Mouse (Mus musculus): ENCODE data around the gene Mrpl42.

Gene Mrpl42

DNA sequence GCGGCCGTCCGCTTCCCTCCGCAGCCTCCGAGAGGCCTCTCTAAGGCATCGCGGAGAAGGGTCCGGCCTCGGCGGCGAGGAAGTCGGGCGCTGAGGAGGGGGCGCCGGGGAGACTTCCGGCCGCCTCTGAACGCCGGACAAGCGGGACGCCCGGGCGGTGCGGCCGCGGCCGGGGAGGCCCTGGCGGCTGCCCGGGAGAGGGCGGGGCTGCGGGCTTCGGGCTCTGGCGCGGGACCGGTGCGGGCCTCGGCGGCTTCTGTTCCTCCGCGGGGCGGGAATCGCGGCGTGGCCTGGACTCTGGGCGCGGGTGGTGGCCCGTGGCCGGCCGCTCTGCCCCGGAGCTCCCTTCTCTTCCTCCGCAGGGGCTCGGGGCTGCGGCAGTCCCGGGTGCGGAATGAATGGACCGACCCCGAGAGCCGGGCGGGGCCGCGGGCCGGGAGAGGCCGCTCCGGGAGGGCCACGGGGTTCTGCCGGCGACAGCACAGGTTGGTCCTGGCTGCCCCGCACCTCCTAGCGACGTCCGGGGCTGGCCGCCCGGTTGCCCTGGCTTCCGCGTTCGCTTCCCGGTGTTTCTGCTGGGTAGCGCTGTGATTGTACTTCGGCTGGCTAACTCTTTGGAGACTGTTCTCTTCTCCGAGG is 13.7 kb upstream of the Mrpl42 start:
- peak; percentile 68 for DNase-seq (ENCODE audit: low read depth)

GRCm38 (mm10) chr10:95514656-95515292 is 13.0 kb upstream of the Mrpl42 start, which contains the start of gene Ube2n:
Ube2n (plus strand) TSS chr10:95515145.
- DNase-seq (ENCODE audit: low read depth) = peak; percentile 96

DNA sequence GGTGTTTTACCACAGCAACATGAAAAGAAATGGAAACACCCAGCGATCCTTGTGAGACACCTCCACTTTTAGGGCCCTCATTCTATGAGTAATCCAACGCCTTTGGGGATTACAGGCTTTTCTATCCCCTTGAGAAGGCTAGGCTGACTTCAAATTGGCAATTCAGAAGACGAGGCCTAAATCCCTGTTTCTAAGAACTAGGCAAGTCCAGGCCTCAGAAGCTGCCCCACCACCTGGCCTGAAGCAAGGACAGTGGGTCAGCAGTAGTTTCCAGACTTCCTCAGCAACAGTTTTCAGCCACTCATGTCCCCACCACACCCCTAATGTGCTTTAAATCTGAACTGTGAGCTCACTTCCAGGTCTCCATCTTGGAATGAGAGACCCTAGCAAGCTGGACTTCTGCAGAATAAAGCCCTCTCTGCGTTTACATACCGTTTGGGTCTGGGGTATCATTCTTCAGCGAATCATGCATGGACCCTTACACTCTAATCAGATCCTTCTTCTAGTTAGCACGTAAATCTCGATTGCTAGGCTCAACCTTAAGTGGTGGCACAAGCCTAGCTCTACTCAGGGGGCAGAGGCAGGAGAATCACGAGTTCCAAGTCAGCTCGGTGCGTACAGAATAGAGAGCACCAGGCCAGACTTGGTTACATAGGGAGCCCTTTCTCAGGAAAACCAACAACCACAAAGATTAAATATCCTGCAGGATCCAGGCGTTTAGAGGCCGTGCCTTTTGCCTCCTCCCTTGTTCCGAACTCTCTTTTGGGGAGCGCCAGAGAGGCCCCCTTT is 12.2 kb upstream of the Mrpl42 start:
- no peak for DNase-seq (ENCODE audit: low read depth)

DNA sequence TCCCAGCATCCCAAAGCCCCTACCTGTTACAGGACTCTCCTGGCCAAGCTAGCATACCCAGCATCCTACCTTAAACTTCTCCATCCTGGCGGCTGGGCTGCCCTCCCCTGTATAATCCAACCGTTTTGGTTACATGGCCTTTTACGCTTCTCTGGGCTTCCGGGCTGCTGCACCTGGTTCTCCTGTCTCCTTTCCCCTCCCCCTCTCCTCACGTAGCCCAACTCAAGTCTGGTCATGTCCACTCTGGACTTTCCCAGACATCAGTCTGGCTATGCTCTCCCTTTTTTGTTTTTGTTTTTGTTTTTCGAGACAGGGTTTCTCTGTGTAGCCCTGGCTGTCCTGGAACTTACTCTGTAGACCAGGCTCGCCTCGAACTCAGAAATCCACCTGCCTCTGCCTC is 10.9 kb upstream of the Mrpl42 start:
- no peak for DNase-seq (ENCODE audit: low read depth)

DNA sequence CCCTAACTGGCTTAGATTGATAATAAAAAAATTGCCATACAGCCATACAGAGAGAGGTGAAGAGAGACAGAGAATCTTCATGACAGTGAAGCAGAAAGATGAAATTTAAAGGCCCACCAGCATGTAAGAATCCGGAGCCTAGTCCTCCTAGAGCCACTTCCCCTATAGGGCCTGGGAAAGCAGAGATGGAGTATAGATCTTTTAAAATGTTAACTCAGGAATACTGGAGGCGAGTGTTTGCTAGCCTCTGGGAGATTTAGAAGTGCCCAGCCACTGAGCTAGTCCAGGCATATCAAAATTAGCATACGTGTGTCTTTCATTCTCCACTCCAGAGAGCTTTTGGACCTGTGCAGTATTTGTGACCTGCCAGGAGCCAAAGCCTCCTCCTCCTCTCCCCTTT is 7.5 kb upstream of the Mrpl42 start:
- DNase-seq (ENCODE audit: low read depth) = peak; percentile 5

DNA sequence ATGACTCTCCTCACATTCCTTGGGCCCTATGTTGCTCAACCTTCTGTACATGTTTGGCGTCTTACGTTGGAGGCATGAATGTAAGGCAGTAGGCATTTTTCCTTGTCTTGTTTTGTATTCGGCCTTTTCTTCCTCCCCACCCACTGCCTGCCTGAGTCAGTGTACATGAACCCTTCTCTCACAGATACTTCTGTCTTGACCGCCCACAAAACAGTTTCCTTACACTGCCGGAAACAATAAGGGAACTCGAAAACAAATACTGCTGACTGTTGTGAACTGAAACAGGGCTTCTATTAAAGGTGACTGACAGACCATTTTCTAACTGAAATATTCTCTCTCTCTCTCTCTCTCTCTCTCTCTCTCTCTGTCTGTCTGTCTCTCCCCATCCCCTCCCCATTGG is 7.1 kb upstream of the Mrpl42 start:
- DNase-seq (ENCODE audit: low read depth) = peak; percentile 55

DNA sequence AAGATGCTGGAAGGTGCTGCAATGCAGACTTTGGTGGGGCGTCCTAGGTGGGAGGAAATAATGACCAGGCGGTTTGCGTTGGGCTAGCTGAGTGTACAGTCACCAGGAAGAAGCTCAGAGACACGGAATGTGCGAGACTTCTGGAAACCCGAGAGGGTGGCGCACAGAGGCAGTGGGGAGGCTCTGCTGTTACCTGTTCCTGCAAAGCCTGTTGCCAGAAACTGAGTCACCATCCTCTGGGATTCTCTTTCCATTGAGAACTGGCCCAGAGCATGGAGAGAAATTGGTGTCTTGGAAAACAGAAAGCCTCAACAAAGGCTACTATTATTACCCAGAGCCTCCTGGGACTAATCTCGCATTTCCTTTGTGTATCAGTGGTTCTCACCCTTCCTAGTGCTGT is 6.4 kb upstream of the Mrpl42 start:
- DNase-seq (ENCODE audit: low read depth) = no peak

- DNase-seq (ENCODE audit: low read depth) = no peak
Observed at GRCm38 (mm10) chr10:95504341-95504740, 2.6 kb upstream of the Mrpl42 start.

- DNase-seq (ENCODE audit: low read depth) = no peak
Observed at GRCm38 (mm10) chr10:95503443-95504235, 1.9 kb upstream of the Mrpl42 start.

DNA sequence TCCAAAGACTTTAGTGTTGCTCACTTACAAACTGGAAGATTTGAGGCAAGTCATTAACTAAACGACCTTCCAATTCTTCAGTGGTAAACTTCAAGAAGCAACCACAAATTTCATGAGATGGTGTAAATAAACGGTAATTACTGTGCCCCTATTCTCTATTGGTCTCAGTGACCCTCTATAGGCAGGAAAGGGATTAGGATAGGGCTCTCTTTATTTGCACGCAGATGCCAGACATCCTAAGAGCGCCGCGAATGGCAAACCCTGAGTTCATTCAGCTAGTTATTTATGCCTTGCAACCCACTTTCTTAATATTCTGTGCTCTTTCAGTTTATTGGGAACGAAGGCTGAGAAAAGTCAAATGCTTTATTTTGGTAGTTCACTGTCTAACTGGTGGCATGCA is 707 bp downstream of the Mrpl42 start:
- no peak for DNase-seq (ENCODE audit: low read depth)

DNA sequence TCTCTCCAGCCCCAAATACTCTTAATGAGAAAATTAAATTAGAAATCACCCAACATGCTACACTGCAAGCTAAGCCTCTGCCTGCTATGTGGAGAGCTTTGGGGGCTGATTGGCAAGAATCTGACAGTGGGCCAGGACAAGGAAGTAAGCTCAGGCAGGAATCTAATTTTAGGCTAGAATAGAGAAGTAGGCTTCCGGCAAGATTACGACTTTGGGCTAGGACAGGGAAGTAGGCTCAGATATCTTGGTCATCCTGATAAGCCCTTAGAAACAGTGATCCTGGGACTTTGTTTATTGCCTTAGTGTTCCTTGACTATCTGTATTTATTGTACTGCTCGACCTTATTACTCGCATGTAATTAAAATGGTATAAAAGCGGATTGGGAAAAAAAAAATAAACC is 7.5 kb downstream of the Mrpl42 start:
- no peak for DNase-seq (ENCODE audit: low read depth)

- no peak for DNase-seq (ENCODE audit: low read depth)
Observed at GRCm38 (mm10) chr10:95489653-95490052, 12.1 kb downstream of the Mrpl42 start.

- DNase-seq (ENCODE audit: low read depth) = no peak
Observed at GRCm38 (mm10) chr10:95477516-95477915, 24.2 kb downstream of the Mrpl42 start.

DNA sequence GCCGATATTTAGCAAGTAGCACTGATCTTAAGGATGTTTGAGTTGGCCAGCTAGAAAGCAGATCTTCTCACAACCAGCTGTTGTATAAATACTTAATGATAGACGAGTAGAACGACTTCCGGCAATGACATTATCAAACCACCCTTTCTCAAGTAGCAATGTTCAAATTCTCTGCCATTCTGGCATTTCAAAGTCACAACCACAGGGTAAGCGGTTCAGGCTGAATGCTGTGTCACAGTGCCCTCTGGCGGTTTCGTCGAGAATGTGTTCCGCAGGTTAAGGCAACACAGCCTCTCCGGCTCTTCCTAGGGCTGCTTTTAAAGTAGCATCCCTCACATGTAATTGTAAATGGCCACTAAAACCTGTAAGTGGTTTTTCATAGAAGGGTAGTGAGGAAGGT is 25.8 kb downstream of the Mrpl42 start:
- peak; percentile 90 for DNase-seq (ENCODE audit: low read depth)

DNA sequence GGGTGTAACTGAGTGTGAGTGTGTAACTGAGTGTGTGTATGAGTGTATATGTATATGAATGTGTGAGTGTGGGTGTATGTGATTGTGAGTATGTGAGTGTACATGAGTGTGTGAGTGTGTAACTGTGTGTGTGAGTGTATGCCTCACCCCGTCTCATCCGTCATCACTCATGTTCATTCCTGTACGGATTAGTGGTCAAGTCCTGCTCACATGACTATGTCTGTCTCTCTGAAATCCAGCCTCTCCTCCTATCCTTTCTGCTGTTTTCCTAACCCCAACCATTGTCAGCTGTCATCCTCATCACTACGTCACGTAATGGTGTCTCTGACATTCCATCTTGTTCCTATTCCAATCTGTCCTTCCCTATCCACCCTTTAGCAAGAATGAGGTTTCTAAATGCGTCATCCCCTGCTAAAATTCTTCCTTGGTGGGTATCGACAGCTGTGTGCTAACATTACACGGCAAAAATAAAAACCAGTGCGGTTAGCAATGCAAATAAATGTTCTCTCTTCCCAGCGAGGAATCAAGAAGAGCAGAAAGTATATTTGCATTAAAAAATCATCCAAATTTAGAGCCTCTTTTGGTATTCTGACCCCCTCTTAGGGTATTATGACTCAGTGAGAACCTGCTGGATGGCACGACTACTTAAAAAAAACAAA is 29.7 kb downstream of the Mrpl42 start:
- no peak for DNase-seq (ENCODE audit: low read depth)

DNA sequence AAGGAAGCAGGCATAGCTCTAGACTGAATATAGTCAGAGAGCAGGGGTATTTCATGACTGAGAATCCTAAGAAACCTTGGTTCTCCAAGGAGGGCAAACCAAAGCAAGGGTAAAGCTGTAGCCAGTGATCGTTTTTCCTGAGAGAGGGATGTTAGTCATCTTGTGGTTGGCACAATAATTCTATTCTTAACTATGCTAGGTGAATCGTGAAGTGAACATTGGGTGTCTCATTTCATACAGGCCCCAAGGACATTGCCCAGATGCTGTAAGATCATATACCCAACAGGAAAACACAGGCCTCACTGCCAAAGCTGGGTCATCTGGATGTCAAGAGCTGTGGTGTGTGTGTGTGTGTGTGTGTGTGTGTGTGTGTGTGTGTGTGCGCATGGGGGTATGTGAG is 30.6 kb downstream of the Mrpl42 start:
- DNase-seq (ENCODE audit: low read depth) = no peak

DNA sequence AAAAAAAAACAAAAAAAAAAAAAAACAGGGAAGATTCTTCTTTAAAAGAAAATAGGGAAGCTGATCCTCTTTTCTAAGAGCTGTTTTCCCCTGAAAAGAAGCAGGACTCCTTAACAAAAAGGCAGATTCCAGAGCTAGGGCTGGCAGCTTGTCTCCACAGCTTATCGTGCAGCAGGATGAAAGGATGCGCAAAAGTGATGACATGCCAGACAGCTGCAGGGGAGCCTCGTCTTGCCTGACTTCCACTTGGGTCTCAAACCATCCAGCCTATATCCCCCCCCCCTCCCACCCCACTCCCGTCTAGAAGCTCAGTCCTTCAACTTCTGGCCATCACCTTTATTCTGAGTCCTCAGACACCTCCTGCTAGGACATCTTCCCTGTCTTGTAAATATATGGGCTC is 32.8 kb downstream of the Mrpl42 start:
- no peak for DNase-seq (ENCODE audit: low read depth)

GRCm38 (mm10) chr10:95465485-95465896 is 36.2 kb downstream of the Mrpl42 start:
- DNase-seq (ENCODE audit: low read depth) = no peak

GRCm38 (mm10) chr10:95464527-95464926 is 37.2 kb downstream of the Mrpl42 start:
- DNase-seq (ENCODE audit: low read depth) = no peak

GRCm38 (mm10) chr10:95462231-95462630 is 39.5 kb downstream of the Mrpl42 start:
- no peak for DNase-seq (ENCODE audit: low read depth)

DNA sequence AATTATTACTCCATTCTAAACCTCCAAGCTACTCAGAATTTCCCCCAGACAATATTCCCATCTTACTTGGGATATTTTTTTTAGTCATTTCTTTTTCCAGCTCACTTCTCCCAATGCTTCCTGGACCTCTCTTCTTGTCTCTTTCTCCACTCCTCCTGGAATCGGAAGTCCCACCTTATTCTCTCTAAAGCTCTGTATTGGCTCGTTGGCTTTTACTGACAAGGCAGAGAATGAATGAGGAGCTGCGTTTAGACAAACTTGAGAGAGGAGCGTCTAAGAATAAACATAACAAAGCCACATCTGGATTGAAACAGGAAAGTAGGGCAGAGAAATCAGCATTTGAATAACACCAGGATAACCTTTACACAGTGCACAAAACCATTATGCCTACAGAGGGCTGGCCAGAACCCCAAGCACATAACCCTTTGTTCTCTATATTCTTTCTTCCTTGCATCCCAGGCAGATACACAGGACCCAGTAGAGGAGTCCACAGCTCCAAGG is 40.6 kb downstream of the Mrpl42 start:
- no peak for DNase-seq (ENCODE audit: low read depth)
